Mouse (Mus musculus): Measurements from ENCODE around the gene Chrna9.

Gene Chrna9

DNA sequence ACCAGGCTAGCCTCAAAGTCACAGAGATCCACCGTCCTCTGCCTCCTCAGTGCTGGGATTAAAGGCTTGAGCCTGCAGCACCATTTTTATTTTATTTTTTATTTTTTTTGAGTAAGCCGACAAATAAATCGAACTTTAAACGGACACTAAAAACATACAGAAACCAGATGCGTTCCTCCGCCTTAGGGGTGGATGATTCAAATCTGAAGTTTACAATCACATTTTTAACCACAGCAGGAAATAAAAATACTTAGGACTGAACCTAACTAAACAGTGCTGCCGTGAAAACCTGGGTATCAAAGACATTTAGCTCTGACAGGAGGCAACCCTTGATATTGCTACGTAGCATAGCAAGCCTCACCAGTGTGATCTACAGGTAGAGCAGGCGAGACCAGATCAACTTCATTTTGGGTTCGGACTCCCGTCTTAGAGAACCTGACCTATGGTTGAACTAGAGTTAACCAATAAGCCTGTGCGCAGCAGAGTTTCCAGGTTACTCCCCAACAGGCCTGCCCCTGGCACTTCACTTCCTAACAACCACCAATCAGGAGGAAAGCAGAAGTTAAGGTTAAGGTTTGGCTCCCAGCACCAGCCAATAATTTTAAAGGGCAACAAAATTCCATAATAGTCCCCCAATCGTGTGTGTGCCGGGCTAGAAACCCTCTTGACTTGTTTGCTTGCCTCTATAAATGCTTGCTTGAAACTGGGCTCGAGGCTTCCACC lies 73.7 kb downstream of the Chrna9 start:
- in situ Hi-C loops (cut with MboI, MseI), result no loop called here

DNA sequence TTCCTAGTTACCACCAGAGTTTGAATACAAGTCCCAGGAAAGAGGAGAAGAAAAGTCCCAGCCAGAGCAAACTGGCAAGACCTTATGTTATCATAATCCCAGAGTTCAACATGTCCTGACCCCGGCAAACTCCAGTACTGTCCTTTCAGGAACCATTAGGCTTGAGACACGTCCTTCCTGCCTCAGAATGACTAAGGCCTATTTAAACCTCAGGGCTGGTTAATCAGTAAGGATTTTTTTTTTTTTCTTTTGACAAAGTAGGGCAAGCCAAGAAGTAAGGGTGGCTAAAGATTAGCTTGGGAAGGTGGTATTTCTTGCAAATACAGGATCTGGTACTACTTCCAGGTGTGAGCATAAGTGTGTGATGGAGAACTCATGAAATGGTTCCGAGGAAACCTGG lies 79.3 kb downstream of the Chrna9 start:
- in situ Hi-C loops (cut with MboI, MseI), result no loop called here

- in situ Hi-C loops (cut with MboI, MseI), result no loop called here
Measured at GRCm38 (mm10) chr5:66014437-66014836, 79.7 kb downstream of the Chrna9 start.

GRCm38 (mm10) chr5:66015449-66015961 lies 80.8 kb downstream of the Chrna9 start:
- in situ Hi-C loops (cut with MboI, MseI), result no loop called here

DNA sequence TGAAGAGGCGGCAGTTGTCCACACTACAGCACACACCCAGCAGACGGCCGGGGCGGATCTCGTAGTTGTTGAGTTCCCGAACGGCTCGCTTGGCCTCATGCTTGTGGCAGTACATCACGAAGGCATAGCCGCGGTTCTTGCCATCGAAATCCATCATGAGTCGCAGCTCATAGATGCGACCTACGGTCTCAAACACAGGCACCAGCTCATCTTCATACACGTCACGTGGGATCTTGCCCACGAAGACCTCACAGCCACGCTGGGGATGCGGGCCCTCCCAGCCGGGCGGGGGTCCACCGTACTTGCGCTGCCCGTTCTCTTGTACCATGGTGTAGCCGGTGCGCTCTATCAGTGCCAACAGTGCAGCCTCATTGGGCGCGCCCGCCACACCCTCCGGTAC lies 92.1 kb downstream of the Chrna9 start:
- in situ Hi-C loops (cut with MboI, MseI), result no loop called here

Data from T-helper 1 cell (primary cell).